Mouse (Mus musculus): ENCODE measurements around the gene Epb41l3. TPM values are rescaled to one million over a fixed set of nuclear protein-coding genes. Genes with fewer than 3 reads are reported as not detected.

Epb41l3 gene
- total RNA-seq, 2 experiments from 2014 or later = 4.9 to 13.0 TPM

- ATAC-seq (replicated peaks; ENCODE audit: low FRiP score, poor library complexity, severe bottlenecking) = no peak
Measured at GRCm38 (mm10) chr17:69303579-69304274, 228.2 kb downstream of the Epb41l3 start.

GRCm38 (mm10) chr17:69307636-69308035, 232.2 kb downstream of the Epb41l3 start:
- no peak for ATAC-seq (replicated peaks; ENCODE audit: low FRiP score, poor library complexity, severe bottlenecking)

GRCm38 (mm10) chr17:69309872-69310271, 234.4 kb downstream of the Epb41l3 start:
- ATAC-seq (replicated peaks; ENCODE audit: low FRiP score, poor library complexity, severe bottlenecking) = no peak

- no peak for ATAC-seq (replicated peaks; ENCODE audit: low FRiP score, poor library complexity, severe bottlenecking)
Measured at GRCm38 (mm10) chr17:69320496-69320895, 245.0 kb downstream of the Epb41l3 start.

- no peak for ATAC-seq (replicated peaks; ENCODE audit: low FRiP score, poor library complexity, severe bottlenecking)
Measured at GRCm38 (mm10) chr17:69322721-69323120, 247.2 kb downstream of the Epb41l3 start.

Other genes with a start within 250 kb of the Epb41l3 start
- gene Tmem200c, start 249.1 kb upstream of the Epb41l3 start, total RNA-seq (2015; ENCODE audit: low replicate concordance) = not detected in 2 replicates
- not detected in 2 replicates for gene Tmem200c, start 249.1 kb upstream of the Epb41l3 start, total RNA-seq (2017; ENCODE audit: low replicate concordance)

Measured in erythroid progenitor cell, adult 5-6 weeks (primary cell).